Mouse (Mus musculus) spleen, adult 2 months (tissue): ENCODE measurements around the gene Tufm. TPM values are rescaled to one million over a fixed set of nuclear protein-coding genes. Genes with fewer than 3 reads are reported as not detected.

ENCODE experiments used
- DNase-seq, 2 experiments: peaks; one replicate each; pipeline versions ENCODE4 v3.0.0 to v3.0.0-alpha.2; 2012 to 2021; ENCODE audit warnings: low spot score in 2 of 2, low read depth in 1 of 2
- H3K27ac ChIP-seq: fragments of 200-500 bp; 2 replicates; pipeline ENCODE4 v1.5.1; 2012; ENCODE audit warnings: low read length, inconsistent platforms; ENCODE audit not compliant: insufficient read depth
- H3K27me3 ChIP-seq: fragments of 200-500 bp; 2 replicates; pipeline ENCODE4 v1.6.1; 2012; ENCODE audit warnings: mild to moderate bottlenecking, moderate library complexity, low read length, inconsistent platforms; ENCODE audit not compliant: control insufficient read depth, insufficient read depth
- H3K36me3 ChIP-seq: fragments of 200-500 bp; 2 replicates; pipeline ENCODE4 v1.6.1; 2012; ENCODE audit warnings: mild to moderate bottlenecking, low read length, inconsistent platforms; ENCODE audit not compliant: control insufficient read depth, insufficient read depth
- H3K4me1 ChIP-seq: fragments of 200-500 bp; 2 replicates; pipeline ENCODE4 v1.6.1; 2011; ENCODE audit warnings: inconsistent platforms; ENCODE audit not compliant: control insufficient read depth, insufficient read depth, insufficient read length
- H3K4me3 ChIP-seq: fragments of 200-500 bp; 2 replicates; pipeline ENCODE4 v1.5.1; 2011; ENCODE audit warnings: mild to moderate bottlenecking, inconsistent platforms; ENCODE audit not compliant: insufficient read depth, insufficient read length; ENCODE audit errors: extremely low read depth
- CTCF ChIP-seq: fragments of 200-500 bp; IDR thresholded peaks from 2 replicates; pipeline ENCODE4 v1.5.1; 2011; ENCODE audit warnings: mild to moderate bottlenecking, inconsistent platforms; ENCODE audit not compliant: insufficient read depth, insufficient read length, insufficient replicate concordance; ENCODE audit errors: extremely low read depth
- POLR2A ChIP-seq: fragments of 200-500 bp; IDR thresholded peaks from 2 replicates; pipeline ENCODE4 v1.6.1; 2011; ENCODE audit warnings: low read depth, low read length, inconsistent platforms
- WGBS: fragments of 180-500 bp; shearing (Covaris S2); methylation state at CpG from one replicate; pipeline ENCODE4 v1.1.7; 2018; 5-methylcytosine and 5-hydroxymethylcytosine counted together
- polyA plus RNA-seq: library from polyadenylated mRNA; depleted of rRNA; stranded (reverse); fragments of >200 nt; gene quantifications from 2 replicates; pipeline ENCODE4 v1.2.3, GENCODE M21; 2012

Tufm gene
- polyA plus RNA-seq, 1 experiment, result 51.8 TPM

GRCm38 (mm10) chr7:126507126-126507778, 20.1 kb downstream of the Tufm start:
- Histone ChIP-seq H3K36me3 (no peaks in the 10 kb centered on the region), H3K27me3 (no peaks in the 10 kb centered on the region), H3K4me3 (no peak overlapping the region), H3K4me1 (no peaks in the 10 kb centered on the region), H3K27ac (no peak overlapping the region)
- WGBS, result 89% methylated on average over 8 of the region's 8 CpGs
- TF ChIP-seq CTCF, result no peak
- no peak for TF ChIP-seq POLR2A
- DNase-seq, result no peak

GRCm38 (mm10) chr7:126511287-126511686, 24.1 kb downstream of the Tufm start:
- H3K27me3 ChIP-seq, result no peaks in the 10 kb centered on the region
- 81% methylated on average over 3 of the region's 3 CpGs for WGBS
- TF ChIP-seq POLR2A, result no peak
- no peak for TF ChIP-seq CTCF

GRCm38 (mm10) chr7:126518261-126518941, 31.2 kb downstream of the Tufm start:
- Histone ChIP-seq H3K27ac (no peak overlapping the region), H3K27me3 (no peaks in the 10 kb centered on the region), H3K4me1 (no peaks in the 10 kb centered on the region), H3K4me3 (no peak overlapping the region), H3K36me3 (no peaks in the 10 kb centered on the region)
- no peak for DNase-seq
- 95% methylated on average over 5 of the region's 5 CpGs for WGBS
- TF ChIP-seq POLR2A, result no peak
- TF ChIP-seq CTCF, result no peak

More at GRCm38 (mm10) chr7:126511287-126511686, 24.1 kb downstream of the Tufm start:
- Histone ChIP-seq H3K4me1 (no peaks in the 10 kb centered on the region), H3K4me3 (no peak overlapping the region), H3K36me3 (no peaks in the 10 kb centered on the region), H3K27ac (no peak overlapping the region)
- no peak for DNase-seq

GRCm38 (mm10) chr7:126519513-126519912, 32.4 kb downstream of the Tufm start:
- H3K4me3 ChIP-seq, result no peak overlapping the region
- H3K36me3 ChIP-seq, result no peaks in the 10 kb centered on the region
- TF ChIP-seq POLR2A, result no peak
- TF ChIP-seq CTCF, result no peak
- H3K27me3 ChIP-seq, result no peaks in the 10 kb centered on the region
- no peak for DNase-seq
- H3K27ac ChIP-seq, result no peak overlapping the region
- WGBS, result 72% methylated on average over 2 of the region's 2 CpGs
- no peaks in the 10 kb centered on the region for H3K4me1 ChIP-seq

GRCm38 (mm10) chr7:126523316-126523715, 36.2 kb downstream of the Tufm start:
- TF ChIP-seq CTCF (no peak), POLR2A (no peak)
- H3K36me3 ChIP-seq, result no peaks in the 10 kb centered on the region
- DNase-seq, result no peak
- WGBS, result 90% methylated on average over 3 of the region's 3 CpGs
- H3K4me1 ChIP-seq, result no peaks in the 10 kb centered on the region
- H3K4me3 ChIP-seq, result no peak overlapping the region
- H3K27ac ChIP-seq, result no peak overlapping the region
- no peaks in the 10 kb centered on the region for H3K27me3 ChIP-seq

GRCm38 (mm10) chr7:126528166-126528577, 41.0 kb downstream of the Tufm start:
- H3K27me3 ChIP-seq, result no peaks in the 10 kb centered on the region
- 5% methylated on average over 1 of the region's 1 CpGs for WGBS

GRCm38 (mm10) chr7:126533434-126533833, 46.3 kb downstream of the Tufm start:
- Histone ChIP-seq H3K36me3 (no peaks in the 10 kb centered on the region), H3K4me3 (no peak overlapping the region), H3K27ac (no peak overlapping the region), H3K27me3 (peaks cover 5% of the 10 kb centered on the region), H3K4me1 (peaks cover 4% of the 10 kb centered on the region; the same call in 1 of the 2 replicates)
- no peak for DNase-seq
- WGBS, result 82% methylated on average over 1 of the region's 1 CpGs
- no peak for TF ChIP-seq POLR2A
- no peak for TF ChIP-seq CTCF

More at GRCm38 (mm10) chr7:126528166-126528577, 41.0 kb downstream of the Tufm start:
- H3K36me3 ChIP-seq, result no peaks in the 10 kb centered on the region
- no peak overlapping the region for H3K27ac ChIP-seq
- DNase-seq, result peak; percentile 9 to 21
- H3K4me1 ChIP-seq, result no peaks in the 10 kb centered on the region
- no peak for TF ChIP-seq POLR2A
- TF ChIP-seq CTCF, result 0 out of 2 replicates have a peak, but pooled peaks have one; percentile 3
- no peak overlapping the region for H3K4me3 ChIP-seq
